Mouse (Mus musculus): Measurements from ENCODE around the gene Ppp3ca.

DNA sequence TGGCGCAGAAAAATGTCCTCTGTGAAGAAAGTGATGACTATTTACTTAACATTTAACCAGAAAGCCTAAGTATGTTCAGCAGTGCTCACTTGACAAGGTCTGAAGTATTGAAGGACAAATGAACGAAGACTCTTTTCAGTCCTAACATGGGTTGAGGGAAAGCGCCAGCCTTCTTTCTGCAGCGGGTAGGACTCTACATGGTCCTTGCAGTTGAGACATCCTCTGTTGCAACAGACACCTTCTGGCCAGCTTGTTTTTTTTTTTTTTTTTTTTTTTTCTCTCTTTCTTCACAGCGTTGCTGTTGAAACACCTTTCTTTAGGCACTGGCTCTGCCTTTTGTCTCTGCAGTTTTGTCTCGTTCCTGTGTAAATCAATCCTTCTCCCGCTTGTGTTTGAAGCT lies 22.1 kb downstream of the Ppp3ca start:
- no peak for TF ChIP-seq CTCF (IDR thresholded peaks at IDR 0.05; ENCODE audit: low read depth)
- no peak for TF ChIP-seq EP300 (IDR thresholded peaks at IDR 0.05; ENCODE audit: low read depth)

All from liver, embryonic 14.5 days (tissue).